Mouse (Mus musculus): ENCODE data around the gene Macrod1. TPM values are rescaled to one million over a fixed set of nuclear protein-coding genes. Genes with fewer than 3 reads are reported as not detected.

The Macrod1 gene
- polyA plus RNA-seq, 1 experiment from 2014 or later: 12.2 TPM

DNA sequence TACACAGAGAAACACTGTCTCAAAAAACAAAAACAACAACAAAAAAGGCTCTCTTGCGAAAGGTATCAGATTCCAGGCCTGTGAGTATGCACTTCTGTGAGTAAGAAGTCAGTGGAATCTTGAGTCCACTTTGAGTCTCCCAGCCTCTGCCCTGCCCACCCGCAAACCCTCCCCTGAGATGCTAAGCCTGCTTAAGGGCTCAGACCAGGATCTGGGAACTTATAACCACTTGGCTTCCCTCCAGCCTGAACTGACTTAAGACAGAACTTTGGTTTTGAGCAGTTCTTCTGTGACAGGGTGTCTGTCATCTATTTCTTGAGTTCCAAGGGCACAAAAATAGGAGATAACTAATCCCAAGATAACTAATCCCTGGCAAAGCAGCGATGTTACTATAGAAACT is 156.4 kb downstream of the Macrod1 start:
- no peaks in the 10 kb centered on the region for H3K9me3 ChIP-seq
- H3K4me2 ChIP-seq (replicated peaks): no peak overlapping the region
- H3K36me3 ChIP-seq: peaks cover 37% of the 10 kb centered on the region
- H3K9ac ChIP-seq: no peak overlapping the region
- 92% methylated on average over 3 of the region's 3 CpGs for WGBS
- peaks cover 23% of the 10 kb centered on the region for H3K4me1 ChIP-seq
- no peak for ATAC-seq (ENCODE audit: insufficient number of reproducible peaks, insufficient read depth, low FRiP score, low TSS enrichment)
- no peak overlapping the region for H3K27ac ChIP-seq
- no peaks in the 10 kb centered on the region for H3K27me3 ChIP-seq
- no peak overlapping the region for H3K4me3 ChIP-seq

GRCm38 (mm10) chr19:7214484-7214883 is 157.9 kb downstream of the Macrod1 start:
- Histone ChIP-seq H3K36me3 (peaks cover 37% of the 10 kb centered on the region), H3K4me2 (replicated peaks) (no peak overlapping the region), H3K27ac (no peak overlapping the region), H3K27me3 (no peaks in the 10 kb centered on the region), H3K4me1 (peaks cover 25% of the 10 kb centered on the region), H3K9me3 (no peaks in the 10 kb centered on the region), H3K9ac (no peak overlapping the region), H3K4me3 (no peak overlapping the region)
- ATAC-seq (ENCODE audit: insufficient number of reproducible peaks, insufficient read depth, low FRiP score, low TSS enrichment): no peak
- WGBS: 91% methylated on average over 5 of the region's 5 CpGs

GRCm38 (mm10) chr19:7217162-7217925 is 160.7 kb downstream of the Macrod1 start, which contains the start of gene Cox8a:
Gene Cox8a, minus strand, starts transcription at chr19:7217616.
- Histone ChIP-seq H3K4me1 (peaks cover 25% of the 10 kb centered on the region), H3K27me3 (no peaks in the 10 kb centered on the region), H3K4me2 (replicated peaks) (peak within 1 kb of the TSS; percentile 84), H3K36me3 (peaks cover 27% of the 10 kb centered on the region), H3K9ac (peak within 1 kb of the TSS; percentile 70), H3K9me3 (0 out of 2 replicates have a peak, but pooled peaks cover 3% of the 10 kb centered on the region), H3K4me3 (peak within 1 kb of the TSS; percentile 80), H3K27ac (peak within 1 kb of the TSS; percentile 78)
- ATAC-seq (ENCODE audit: insufficient number of reproducible peaks, insufficient read depth, low FRiP score, low TSS enrichment): peak; percentile 97
- under 1% methylated on average over 50 of the region's 50 CpGs for WGBS

- H3K36me3 ChIP-seq: peaks cover 27% of the 10 kb centered on the region
- H3K27me3 ChIP-seq: no peaks in the 10 kb centered on the region
- peak overlapping the region; percentile 60 for H3K4me2 ChIP-seq (replicated peaks)
- H3K27ac ChIP-seq: no peak overlapping the region
- ATAC-seq (ENCODE audit: insufficient number of reproducible peaks, insufficient read depth, low FRiP score, low TSS enrichment): no peak
- H3K4me3 ChIP-seq: peak overlapping the region; percentile 80
- H3K4me1 ChIP-seq: peaks cover 25% of the 10 kb centered on the region
- no peak overlapping the region for H3K9ac ChIP-seq
- 0 out of 2 replicates have a peak, but pooled peaks cover 3% of the 10 kb centered on the region for H3K9me3 ChIP-seq
- WGBS: 12% methylated on average over 6 of the region's 6 CpGs
Measured at GRCm38 (mm10) chr19:7217926-7218267, 161.3 kb downstream of the Macrod1 start.

- H3K4me2 ChIP-seq (replicated peaks): no peak overlapping the region
- 94% methylated on average over 5 of the region's 5 CpGs for WGBS
- H3K27me3 ChIP-seq: no peaks in the 10 kb centered on the region
- H3K36me3 ChIP-seq: peaks cover 18% of the 10 kb centered on the region
- 0 out of 2 replicates have a peak, but pooled peaks cover 3% of the 10 kb centered on the region for H3K9me3 ChIP-seq
- H3K4me1 ChIP-seq: peaks cover 25% of the 10 kb centered on the region
- no peak overlapping the region for H3K4me3 ChIP-seq
- no peak overlapping the region for H3K27ac ChIP-seq
- no peak overlapping the region for H3K9ac ChIP-seq
- ATAC-seq (ENCODE audit: insufficient number of reproducible peaks, insufficient read depth, low FRiP score, low TSS enrichment): no peak
Measured at GRCm38 (mm10) chr19:7218753-7219152, 162.1 kb downstream of the Macrod1 start.

DNA sequence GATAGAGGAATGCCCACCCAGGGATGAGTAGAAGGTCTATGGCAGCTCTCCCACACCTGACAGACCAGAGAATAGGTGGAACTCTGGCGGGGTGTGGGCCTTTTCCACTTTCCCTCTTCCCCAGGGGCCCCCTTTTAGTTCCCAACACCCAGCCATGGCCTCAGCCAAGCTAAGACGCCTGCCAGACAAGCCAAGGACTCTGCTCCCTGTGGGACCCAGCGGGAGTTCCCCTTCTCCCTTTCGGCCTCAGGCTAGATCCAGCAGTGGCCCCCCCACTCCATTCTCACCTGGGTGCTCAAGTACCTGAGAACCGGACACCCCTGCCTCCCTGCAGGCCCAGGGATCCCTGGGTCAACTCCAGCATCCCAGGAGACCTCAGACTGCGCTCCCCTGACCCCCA is 165.6 kb downstream of the Macrod1 start:
- no peak overlapping the region for H3K27ac ChIP-seq
- no peak overlapping the region for H3K9ac ChIP-seq
- peaks cover 5% of the 10 kb centered on the region; the same call in 1 of the 2 replicates for H3K4me1 ChIP-seq
- no peaks in the 10 kb centered on the region for H3K27me3 ChIP-seq
- WGBS: 86% methylated on average over 6 of the region's 6 CpGs
- H3K36me3 ChIP-seq: peaks cover 10% of the 10 kb centered on the region
- no peak for ATAC-seq (ENCODE audit: insufficient number of reproducible peaks, insufficient read depth, low FRiP score, low TSS enrichment)
- H3K4me2 ChIP-seq (replicated peaks): no peak overlapping the region
- H3K4me3 ChIP-seq: no peak overlapping the region
- H3K9me3 ChIP-seq: 0 out of 2 replicates have a peak, but pooled peaks cover 3% of the 10 kb centered on the region

DNA sequence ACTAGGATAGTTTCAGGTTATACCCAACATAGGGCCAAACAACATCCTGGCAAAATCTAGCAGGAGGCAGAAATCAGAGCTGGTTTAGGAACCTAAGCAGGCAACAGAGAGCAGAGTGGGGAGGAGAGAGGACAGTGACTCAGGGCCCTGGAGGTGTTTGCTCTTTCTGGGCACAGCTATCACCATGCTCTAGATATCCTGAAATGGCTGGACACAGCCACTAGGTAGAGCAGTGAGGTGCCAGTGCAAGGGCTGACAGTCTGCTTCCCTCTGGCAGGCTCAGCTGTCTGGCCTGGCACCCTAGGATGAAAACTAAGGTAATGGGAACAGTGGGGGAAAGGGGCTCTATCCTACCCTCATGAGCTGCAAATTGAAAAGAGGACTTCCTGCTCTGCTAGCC is 166.9 kb downstream of the Macrod1 start:
- no peak overlapping the region for H3K4me2 ChIP-seq (replicated peaks)
- H3K4me1 ChIP-seq: no peaks in the 10 kb centered on the region
- no peak overlapping the region for H3K27ac ChIP-seq
- no peak overlapping the region for H3K4me3 ChIP-seq
- no peaks in the 10 kb centered on the region for H3K27me3 ChIP-seq
- 0 out of 2 replicates have a peak, but pooled peaks cover 3% of the 10 kb centered on the region for H3K9me3 ChIP-seq
- H3K36me3 ChIP-seq: peaks cover 23% of the 10 kb centered on the region
- H3K9ac ChIP-seq: no peak overlapping the region
- ATAC-seq (ENCODE audit: insufficient number of reproducible peaks, insufficient read depth, low FRiP score, low TSS enrichment): no peak

GRCm38 (mm10) chr19:7224253-7224652 is 167.6 kb downstream of the Macrod1 start:
- Histone ChIP-seq H3K36me3 (peaks cover 31% of the 10 kb centered on the region), H3K27me3 (no peaks in the 10 kb centered on the region), H3K4me1 (no peaks in the 10 kb centered on the region), H3K4me3 (no peak overlapping the region), H3K9ac (no peak overlapping the region), H3K4me2 (replicated peaks) (no peak overlapping the region), H3K27ac (no peak overlapping the region), H3K9me3 (0 out of 2 replicates have a peak, but pooled peaks cover 3% of the 10 kb centered on the region)
- 94% methylated on average over 3 of the region's 3 CpGs for WGBS
- no peak for ATAC-seq (ENCODE audit: insufficient number of reproducible peaks, insufficient read depth, low FRiP score, low TSS enrichment)

- WGBS: 92% methylated on average over 9 of the region's 9 CpGs
- Histone ChIP-seq H3K4me2 (replicated peaks) (no peak overlapping the region), H3K27me3 (no peaks in the 10 kb centered on the region), H3K9ac (no peak overlapping the region), H3K4me1 (no peaks in the 10 kb centered on the region), H3K36me3 (peaks cover 40% of the 10 kb centered on the region), H3K9me3 (0 out of 2 replicates have a peak, but pooled peaks cover 3% of the 10 kb centered on the region), H3K27ac (no peak overlapping the region), H3K4me3 (no peak overlapping the region)
- ATAC-seq (ENCODE audit: insufficient number of reproducible peaks, insufficient read depth, low FRiP score, low TSS enrichment): no peak
Measured at GRCm38 (mm10) chr19:7225096-7225690, 168.6 kb downstream of the Macrod1 start.

DNA sequence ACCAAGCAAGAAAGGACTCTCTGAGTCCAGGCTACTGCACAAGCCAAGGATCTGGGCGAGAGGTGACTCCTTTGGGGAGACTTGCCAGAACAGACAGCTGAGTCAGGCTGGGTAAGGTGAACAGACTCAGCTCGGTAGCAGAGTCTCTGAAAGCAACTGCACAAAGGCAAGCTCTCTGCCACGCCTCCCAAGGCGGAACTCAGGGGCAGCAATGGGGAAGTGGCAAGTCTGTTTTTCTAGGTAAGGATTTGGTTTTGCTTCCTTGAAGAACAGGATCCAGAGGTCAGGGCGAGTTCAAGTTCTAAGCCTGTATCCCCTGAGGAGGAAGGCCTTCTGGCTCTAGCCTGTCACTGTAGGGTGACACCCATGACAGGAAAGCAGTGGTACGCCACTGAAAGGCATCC is 169.9 kb downstream of the Macrod1 start:
- 80% methylated on average over 6 of the region's 6 CpGs for WGBS
- Histone ChIP-seq H3K4me3 (no peak overlapping the region), H3K9me3 (0 out of 2 replicates have a peak, but pooled peaks cover 3% of the 10 kb centered on the region), H3K4me1 (no peaks in the 10 kb centered on the region), H3K27ac (no peak overlapping the region), H3K27me3 (no peaks in the 10 kb centered on the region), H3K9ac (no peak overlapping the region), H3K36me3 (peaks cover 53% of the 10 kb centered on the region), H3K4me2 (replicated peaks) (no peak overlapping the region)
- ATAC-seq (ENCODE audit: insufficient number of reproducible peaks, insufficient read depth, low FRiP score, low TSS enrichment): no peak

DNA sequence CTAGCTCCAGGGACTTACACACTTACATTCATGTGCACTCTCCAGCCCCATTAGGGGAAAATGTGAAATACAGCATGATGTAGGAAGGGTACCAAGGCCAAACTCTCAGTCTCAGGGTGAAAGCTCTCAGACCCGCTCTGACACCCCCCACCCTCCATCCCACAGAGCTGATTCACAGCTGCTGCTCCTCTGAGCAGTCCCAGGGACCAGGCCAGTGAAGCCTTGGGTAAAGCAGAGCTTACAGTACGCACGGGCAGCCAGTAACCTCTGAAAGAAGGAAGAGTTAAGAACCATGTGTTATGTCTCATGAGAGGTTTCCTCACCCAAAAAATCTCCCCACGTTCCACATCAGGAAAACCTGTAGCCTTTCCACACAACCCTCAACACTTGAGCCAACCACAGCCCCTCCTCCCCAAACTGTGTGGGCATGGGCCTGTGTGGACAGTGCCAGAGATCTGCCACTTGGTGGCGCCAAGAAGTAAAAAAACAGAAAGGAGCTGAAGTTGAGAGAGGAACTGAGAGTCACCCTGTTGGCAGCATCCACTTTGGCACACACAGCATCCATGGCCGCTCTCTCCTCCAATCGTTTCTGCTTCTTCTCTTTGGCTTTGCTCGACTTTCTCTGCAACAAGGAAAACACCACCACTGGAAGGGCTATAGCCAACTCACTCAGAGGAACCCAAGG is 178.1 kb downstream of the Macrod1 start:
- Histone ChIP-seq H3K36me3 (peaks cover 48% of the 10 kb centered on the region), H3K4me3 (no peak overlapping the region), H3K4me2 (replicated peaks) (no peak overlapping the region), H3K9me3 (no peaks in the 10 kb centered on the region), H3K27ac (no peak overlapping the region), H3K27me3 (no peaks in the 10 kb centered on the region), H3K4me1 (peaks cover 2% of the 10 kb centered on the region), H3K9ac (no peak overlapping the region)
- ATAC-seq (ENCODE audit: insufficient number of reproducible peaks, insufficient read depth, low FRiP score, low TSS enrichment): 0 out of 2 replicates have a peak, but pooled peaks have one; percentile 36
- 59% methylated on average over 8 of the region's 8 CpGs for WGBS

All from embryonic facial prominence, embryonic 12.5 days (tissue).